Mouse (Mus musculus) cerebellum, adult (tissue): ENCODE results near the gene Oat.

Source experiments
- ATAC-seq: cut with Nextera tagmentation; 2 replicates; pipeline ENCODE4 v1.9.2; 2017; ENCODE audit warnings: mild to moderate bottlenecking, moderate library complexity, mixed read lengths; ENCODE audit not compliant: insufficient number of reproducible peaks, low FRiP score, low TSS enrichment

Gene Oat

DNA sequence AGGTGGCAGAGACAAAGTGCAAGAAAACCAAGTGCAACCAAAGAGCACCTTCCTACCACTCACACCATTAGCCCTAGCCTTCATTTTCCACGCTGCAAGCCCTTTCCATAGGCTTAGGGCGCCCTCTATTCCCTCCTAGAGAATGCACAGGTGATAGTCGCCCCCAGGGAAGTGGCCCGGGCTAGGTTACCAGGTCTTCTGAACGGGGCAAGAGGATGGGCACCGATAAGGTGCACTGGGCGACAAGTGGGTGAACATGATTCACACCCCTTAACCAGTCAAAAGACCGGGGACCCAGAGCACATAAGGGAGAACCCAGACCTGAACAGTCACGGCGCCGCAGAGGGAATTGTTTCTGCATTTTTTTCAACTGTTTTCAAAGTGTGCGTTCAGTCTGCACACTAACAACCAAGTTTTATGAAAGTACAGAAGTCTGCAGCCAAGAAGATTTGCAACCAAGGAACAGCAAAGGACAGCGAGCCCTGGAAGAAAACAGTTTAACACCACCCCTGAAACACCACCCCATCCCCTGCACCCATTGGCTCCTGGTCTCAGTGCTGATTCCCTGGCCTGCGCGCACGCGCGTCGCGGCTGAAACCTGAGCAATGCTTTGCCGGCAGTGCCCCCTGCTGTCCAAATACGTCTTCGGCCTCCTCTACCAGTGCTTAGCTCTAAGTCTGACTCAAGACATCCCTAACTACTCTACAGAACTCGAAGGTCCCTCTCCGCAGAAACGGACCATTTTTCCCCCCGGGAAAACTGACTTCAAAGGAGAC lies 24.7 kb downstream of the Oat start:
- peak; percentile 91 for ATAC-seq

DNA sequence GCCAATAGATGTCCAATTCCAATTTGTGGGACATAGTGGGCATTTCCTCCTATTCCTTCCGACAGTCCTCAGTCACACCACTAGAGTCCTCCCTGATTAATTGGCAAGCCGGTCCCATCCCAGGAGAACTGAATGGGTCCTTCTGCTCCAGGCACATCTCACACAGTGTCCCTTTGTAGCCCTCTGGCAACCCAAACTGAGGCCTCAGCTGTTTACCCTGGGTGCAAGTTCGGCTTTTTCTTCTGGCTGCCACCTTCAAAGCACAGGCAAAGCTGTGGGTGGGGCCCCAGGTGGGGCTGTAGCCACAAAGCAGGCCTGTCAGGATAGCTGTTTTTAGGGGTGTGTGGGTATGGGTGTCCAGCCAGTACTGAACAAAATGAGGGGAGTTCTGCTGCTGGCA lies 29.1 kb downstream of the Oat start:
- no peak for ATAC-seq

DNA sequence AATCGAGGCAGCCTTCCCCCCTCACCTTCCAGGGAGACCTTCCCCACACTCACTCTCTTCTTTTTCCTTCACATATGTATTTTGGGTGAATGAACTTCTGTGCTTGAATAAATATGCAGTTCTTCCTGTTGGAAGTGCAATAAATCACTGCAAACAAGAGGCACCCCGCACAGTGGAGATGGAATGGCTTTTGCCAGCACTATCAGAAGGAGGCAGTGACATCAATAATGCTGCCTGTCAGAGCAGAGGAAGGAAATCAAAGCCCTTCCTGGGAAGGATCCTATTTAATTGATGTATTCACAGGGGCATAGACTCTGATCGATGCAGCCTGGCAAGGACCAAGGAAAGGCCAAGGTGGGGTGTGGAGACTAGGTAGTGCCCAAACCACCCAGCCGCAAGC lies 33.8 kb downstream of the Oat start:
- ATAC-seq = no peak

- ATAC-seq = no peak
Observed at GRCm38 (mm10) chr7:132541566-132541965, 34.6 kb downstream of the Oat start.

GRCm38 (mm10) chr7:132540597-132540996 lies 35.6 kb downstream of the Oat start:
- no peak for ATAC-seq

DNA sequence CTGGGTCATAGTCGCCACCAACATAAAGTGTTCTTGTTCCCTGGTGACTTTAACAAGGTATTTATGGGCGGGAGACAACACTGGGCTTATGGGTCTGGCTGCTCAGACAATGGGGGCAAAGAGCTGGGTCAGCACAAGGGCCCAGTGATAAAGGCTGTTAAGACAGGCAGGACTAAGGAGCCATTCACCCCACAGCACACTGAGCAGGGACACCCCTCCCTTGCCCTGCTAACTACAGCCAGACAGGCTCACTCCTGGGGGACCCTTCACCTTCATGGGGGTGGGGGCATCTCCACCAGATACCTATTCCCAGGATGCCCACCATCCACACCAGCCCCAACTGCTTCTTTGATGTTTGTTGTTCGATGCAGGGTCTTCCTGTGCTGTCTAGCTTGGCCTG lies 47.0 kb downstream of the Oat start:
- no peak for ATAC-seq

GRCm38 (mm10) chr7:132513419-132513982 lies 62.7 kb downstream of the Oat start:
- no peak for ATAC-seq

DNA sequence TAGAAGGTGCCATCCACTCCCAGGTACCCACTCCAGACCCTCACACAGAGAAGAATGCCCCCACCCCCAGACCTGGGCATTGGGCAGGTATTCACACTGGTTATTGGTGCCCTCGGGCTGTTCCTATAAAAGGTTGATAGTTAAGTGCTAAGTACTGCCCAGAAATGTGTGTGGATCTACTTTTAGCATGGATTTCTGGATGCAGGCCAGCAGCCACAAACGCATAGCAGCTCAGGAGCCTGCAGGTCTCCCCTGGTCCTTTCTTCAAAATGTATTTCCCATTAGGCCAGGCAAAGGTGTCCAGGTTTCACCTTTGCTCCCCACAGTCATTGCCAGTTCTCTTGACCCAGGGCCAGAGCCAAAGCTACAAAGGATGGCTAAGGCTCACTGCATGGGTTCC lies 67.1 kb downstream of the Oat start:
- no peak for ATAC-seq
